Mouse (Mus musculus): ENCODE results near the gene Rdh11. TPM values are rescaled to one million over a fixed set of nuclear protein-coding genes. Genes with fewer than 3 reads are reported as not detected.
A peak's percentile ranks its signal among the peaks of the same experiment; 100 is the strongest.
"Not testable (repeated sequence)": the region's sequence is repeated elsewhere in the genome, so short reads cannot be mapped to it uniquely, and the experiment has no call there.

Rdh11 gene
- polyA plus RNA-seq, 1 experiment from 2014 or later = 37.5 TPM

DNA sequence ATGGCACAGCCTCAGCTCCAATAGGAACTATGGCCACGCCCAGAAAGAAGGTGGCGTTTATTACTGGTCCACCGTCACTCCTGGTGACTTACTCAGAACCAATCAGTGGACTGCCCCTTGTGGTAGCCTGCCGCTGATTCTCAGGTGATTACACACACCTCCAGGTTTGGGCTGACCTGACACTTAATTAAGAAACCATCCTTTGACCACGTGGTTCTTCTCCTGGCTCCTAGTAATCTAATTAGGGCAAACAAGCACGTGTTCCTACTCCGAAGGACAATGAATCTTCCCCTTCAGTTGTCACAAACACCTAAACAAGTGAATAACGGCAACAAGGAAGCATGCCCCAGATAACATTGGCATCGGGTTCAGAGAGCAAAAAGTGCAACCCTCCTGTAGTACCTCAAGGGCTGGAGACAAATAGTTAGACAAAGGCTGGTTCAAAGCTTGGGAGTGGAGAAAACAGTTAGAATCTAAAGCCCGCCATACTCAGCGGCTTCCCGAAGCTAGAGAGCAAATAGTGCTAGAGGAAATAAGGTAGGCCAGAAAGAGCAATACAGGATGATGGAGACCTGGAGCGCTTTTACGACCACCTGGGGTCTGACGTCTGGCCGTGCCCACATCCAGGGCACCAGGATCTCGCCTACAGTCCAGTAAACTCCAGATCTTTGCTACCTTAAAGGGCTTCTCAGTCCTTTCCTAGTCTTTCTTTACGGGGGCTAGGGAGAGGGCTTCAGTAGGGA lies 991 bp downstream of the Rdh11 start:
- ATAC-seq (ENCODE audit: low FRiP score) (peak; percentile 94), DNase-seq (ENCODE audit: low spot score) (peak; percentile 81)
- WGBS = under 1% methylated on average over 18 of the region's 18 CpGs
- Histone ChIP-seq H3K36me3 (replicated peaks; ENCODE audit: control insufficient read depth, insufficient read depth) (peaks cover 21% of the 10 kb centered on the region), H3K4me2 (replicated peaks) (peak overlapping the region; percentile 80), H3K4me1 (replicated peaks; ENCODE audit: control insufficient read depth, insufficient read depth, low read length) (peaks cover 15% of the 10 kb centered on the region), H3K9me3 (ENCODE audit: control insufficient read depth, low read length) (no peaks in the 10 kb centered on the region), H3K9ac (peak overlapping the region; percentile 58), H3K27ac (peak overlapping the region; percentile 78), H3K27me3 (ENCODE audit: control insufficient read depth, insufficient read depth, low read length) (no peaks in the 10 kb centered on the region), H3K4me3 (replicated peaks; ENCODE audit: low read length) (peak overlapping the region; percentile 48)

GRCm38 (mm10) chr12:79185160-79185559 lies 6.9 kb downstream of the Rdh11 start:
- not testable (repeated sequence) for H3K9ac ChIP-seq; DNase-seq (ENCODE audit: low spot score); H3K4me1 ChIP-seq (replicated peaks; ENCODE audit: control insufficient read depth, insufficient read depth, low read length); H3K4me3 ChIP-seq (replicated peaks; ENCODE audit: low read length); H3K27ac ChIP-seq; H3K9me3 ChIP-seq (ENCODE audit: control insufficient read depth, low read length); ATAC-seq (ENCODE audit: low FRiP score); H3K27me3 ChIP-seq (ENCODE audit: control insufficient read depth, insufficient read depth, low read length); H3K4me2 ChIP-seq (replicated peaks)
- peaks cover 75% of the 10 kb centered on the region for H3K36me3 ChIP-seq (replicated peaks; ENCODE audit: control insufficient read depth, insufficient read depth)
- WGBS = 90% methylated on average over 5 of the region's 6 CpGs

GRCm38 (mm10) chr12:79175998-79176397 lies 16.1 kb downstream of the Rdh11 start:
- no peaks in the 10 kb centered on the region for H3K27me3 ChIP-seq (ENCODE audit: control insufficient read depth, insufficient read depth, low read length)
- DNase-seq (ENCODE audit: low spot score) (no peak), ATAC-seq (ENCODE audit: low FRiP score) (no peak)
- H3K4me3 ChIP-seq (replicated peaks; ENCODE audit: low read length) = no peak overlapping the region
- 87% methylated on average over 5 of the region's 5 CpGs for WGBS
- H3K27ac ChIP-seq = no peak overlapping the region
- H3K9ac ChIP-seq = no peak overlapping the region
- no peaks in the 10 kb centered on the region for H3K9me3 ChIP-seq (ENCODE audit: control insufficient read depth, low read length)
- H3K4me1 ChIP-seq (replicated peaks; ENCODE audit: control insufficient read depth, insufficient read depth, low read length) = peaks cover 7% of the 10 kb centered on the region
- H3K4me2 ChIP-seq (replicated peaks) = no peak overlapping the region
- peaks cover 46% of the 10 kb centered on the region for H3K36me3 ChIP-seq (replicated peaks; ENCODE audit: control insufficient read depth, insufficient read depth)

DNA sequence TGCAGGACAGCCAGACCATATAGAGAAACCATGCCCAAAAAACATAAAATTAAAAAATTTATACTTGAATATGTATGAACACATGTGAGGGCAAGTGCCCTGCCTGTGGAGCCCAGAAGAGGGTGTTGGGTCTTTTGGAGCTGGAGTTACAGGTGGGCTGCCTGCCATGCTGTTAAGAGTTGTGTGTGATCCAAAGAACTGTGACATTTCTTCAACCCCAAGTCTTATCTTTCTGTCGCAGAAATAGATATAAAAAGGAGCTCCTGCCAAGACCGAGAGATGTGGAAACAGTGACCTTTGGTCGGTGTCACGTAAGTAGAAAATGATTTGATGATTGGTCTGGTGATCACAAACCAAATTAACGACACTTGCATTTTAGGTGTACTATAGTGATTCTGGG lies 18.4 kb downstream of the Rdh11 start:
- H3K4me2 ChIP-seq (replicated peaks) = no peak overlapping the region
- no peak overlapping the region for H3K27ac ChIP-seq
- peaks cover 33% of the 10 kb centered on the region for H3K36me3 ChIP-seq (replicated peaks; ENCODE audit: control insufficient read depth, insufficient read depth)
- 90% methylated on average over 5 of the region's 5 CpGs for WGBS
- no peak overlapping the region for H3K4me3 ChIP-seq (replicated peaks; ENCODE audit: low read length)
- no peak for ATAC-seq (ENCODE audit: low FRiP score)
- H3K4me1 ChIP-seq (replicated peaks; ENCODE audit: control insufficient read depth, insufficient read depth, low read length) = peaks cover 13% of the 10 kb centered on the region
- H3K9me3 ChIP-seq (ENCODE audit: control insufficient read depth, low read length) = no peaks in the 10 kb centered on the region
- no peak overlapping the region for H3K9ac ChIP-seq
- no peaks in the 10 kb centered on the region for H3K27me3 ChIP-seq (ENCODE audit: control insufficient read depth, insufficient read depth, low read length)
- DNase-seq (ENCODE audit: low spot score) = no peak

GRCm38 (mm10) chr12:79172019-79172941 lies 19.8 kb downstream of the Rdh11 start, which contains the start of gene Vti1b:
Gene Vti1b, minus strand, starts transcription at chr12:79172667.
- Histone ChIP-seq H3K4me3 (replicated peaks; ENCODE audit: low read length) (peak within 1 kb of the TSS; percentile 91), H3K27me3 (ENCODE audit: control insufficient read depth, insufficient read depth, low read length) (no peaks in the 10 kb centered on the region), H3K4me2 (replicated peaks) (peak within 1 kb of the TSS; percentile 59), H3K9ac (peak within 1 kb of the TSS; percentile 87), H3K4me1 (replicated peaks; ENCODE audit: control insufficient read depth, insufficient read depth, low read length) (peaks cover 13% of the 10 kb centered on the region), H3K9me3 (ENCODE audit: control insufficient read depth, low read length) (no peaks in the 10 kb centered on the region), H3K27ac (peak within 1 kb of the TSS; percentile 97), H3K36me3 (replicated peaks; ENCODE audit: control insufficient read depth, insufficient read depth) (peaks cover 24% of the 10 kb centered on the region)
- WGBS = under 1% methylated on average over 72 of the region's 73 CpGs
- DNase-seq (ENCODE audit: low spot score) = peak; percentile 86
- ATAC-seq (ENCODE audit: low FRiP score) = peak; percentile 98

GRCm38 (mm10) chr12:79171269-79171995 lies 20.7 kb downstream of the Rdh11 start:
- Histone ChIP-seq H3K36me3 (replicated peaks; ENCODE audit: control insufficient read depth, insufficient read depth) (peaks cover 22% of the 10 kb centered on the region), H3K4me2 (replicated peaks) (peak overlapping the region; percentile 59), H3K9ac (peak overlapping the region; percentile 87), H3K9me3 (ENCODE audit: control insufficient read depth, low read length) (no peaks in the 10 kb centered on the region), H3K4me1 (replicated peaks; ENCODE audit: control insufficient read depth, insufficient read depth, low read length) (peaks cover 13% of the 10 kb centered on the region), H3K27me3 (ENCODE audit: control insufficient read depth, insufficient read depth, low read length) (no peaks in the 10 kb centered on the region), H3K27ac (peak overlapping the region; percentile 97; the same call in 1 of the 2 replicates), H3K4me3 (replicated peaks; ENCODE audit: low read length) (peak overlapping the region; percentile 91)
- DNase-seq (ENCODE audit: low spot score) = no peak
- 38% methylated on average over 12 of the region's 12 CpGs for whole genome bisulfite sequencing
- no peak for ATAC-seq (ENCODE audit: low FRiP score)

DNA sequence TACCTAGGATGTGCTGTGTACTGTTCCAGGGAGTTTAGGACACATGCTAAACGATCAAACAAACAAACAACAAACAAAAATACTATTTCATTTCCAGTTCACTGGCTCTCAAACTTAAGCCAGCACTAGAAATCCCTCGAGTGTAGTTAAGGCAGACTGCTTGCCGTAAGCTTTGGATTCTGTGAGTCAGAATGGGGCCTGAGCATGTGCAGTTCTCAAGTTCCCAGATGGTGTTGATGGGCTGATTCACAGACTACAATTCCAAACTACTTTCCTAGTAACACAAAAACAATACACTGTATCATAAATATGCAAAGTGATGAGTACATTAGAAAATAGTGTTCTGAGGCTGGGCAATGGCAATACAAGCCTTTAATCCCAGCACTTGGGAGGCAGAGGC lies 21.7 kb downstream of the Rdh11 start:
- peaks cover 14% of the 10 kb centered on the region for H3K36me3 ChIP-seq (replicated peaks; ENCODE audit: control insufficient read depth, insufficient read depth)
- no peak overlapping the region for H3K4me2 ChIP-seq (replicated peaks)
- DNase-seq (ENCODE audit: low spot score) (no peak), ATAC-seq (ENCODE audit: low FRiP score) (no peak)
- H3K9ac ChIP-seq = no peak overlapping the region
- no peaks in the 10 kb centered on the region for H3K9me3 ChIP-seq (ENCODE audit: control insufficient read depth, low read length)
- no peaks in the 10 kb centered on the region for H3K27me3 ChIP-seq (ENCODE audit: control insufficient read depth, insufficient read depth, low read length)
- H3K27ac ChIP-seq = no peak overlapping the region
- WGBS = 78% methylated on average over 3 of the region's 3 CpGs
- peaks cover 13% of the 10 kb centered on the region for H3K4me1 ChIP-seq (replicated peaks; ENCODE audit: control insufficient read depth, insufficient read depth, low read length)
- H3K4me3 ChIP-seq (replicated peaks; ENCODE audit: low read length) = no peak overlapping the region

DNA sequence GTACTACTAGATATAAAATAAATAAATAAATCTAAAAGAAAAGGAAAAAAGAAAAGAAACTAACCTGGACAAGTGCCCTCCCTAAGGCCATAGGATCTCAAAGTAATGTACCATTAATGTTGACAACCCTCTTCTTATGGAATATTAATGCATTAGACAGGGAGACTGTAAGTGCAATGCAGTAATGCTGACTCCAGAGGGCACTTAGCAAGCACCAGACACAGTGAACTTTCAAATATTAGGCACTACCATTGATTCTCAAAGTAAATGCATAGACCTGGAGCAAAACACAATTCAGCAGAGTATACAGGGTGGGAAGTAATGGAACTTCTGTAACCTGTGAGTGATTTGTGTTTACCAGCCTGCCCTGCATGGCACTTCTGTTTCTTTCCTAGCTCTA lies 22.9 kb downstream of the Rdh11 start:
- H3K27ac ChIP-seq = no peak overlapping the region
- H3K36me3 ChIP-seq (replicated peaks; ENCODE audit: control insufficient read depth, insufficient read depth) = peaks cover 15% of the 10 kb centered on the region
- ATAC-seq (ENCODE audit: low FRiP score) = no peak
- no peaks in the 10 kb centered on the region for H3K27me3 ChIP-seq (ENCODE audit: control insufficient read depth, insufficient read depth, low read length)
- H3K4me1 ChIP-seq (replicated peaks; ENCODE audit: control insufficient read depth, insufficient read depth, low read length) = peaks cover 13% of the 10 kb centered on the region
- H3K4me2 ChIP-seq (replicated peaks) = no peak overlapping the region
- no peaks in the 10 kb centered on the region for H3K9me3 ChIP-seq (ENCODE audit: control insufficient read depth, low read length)
- no peak for DNase-seq (ENCODE audit: low spot score)
- no peak overlapping the region for H3K9ac ChIP-seq
- H3K4me3 ChIP-seq (replicated peaks; ENCODE audit: low read length) = no peak overlapping the region

GRCm38 (mm10) chr12:79162876-79163275 lies 29.2 kb downstream of the Rdh11 start:
- Histone ChIP-seq H3K4me2 (replicated peaks) (no peak overlapping the region), H3K4me3 (replicated peaks; ENCODE audit: low read length) (no peak overlapping the region), H3K9ac (no peak overlapping the region), H3K27me3 (ENCODE audit: control insufficient read depth, insufficient read depth, low read length) (no peaks in the 10 kb centered on the region), H3K36me3 (replicated peaks; ENCODE audit: control insufficient read depth, insufficient read depth) (peaks cover 75% of the 10 kb centered on the region), H3K27ac (no peak overlapping the region), H3K9me3 (ENCODE audit: control insufficient read depth, low read length) (no peaks in the 10 kb centered on the region), H3K4me1 (replicated peaks; ENCODE audit: control insufficient read depth, insufficient read depth, low read length) (no peaks in the 10 kb centered on the region)
- ATAC-seq (ENCODE audit: low FRiP score) (no peak), DNase-seq (ENCODE audit: low spot score) (no peak)
- 98% methylated on average over 3 of the region's 3 CpGs for WGBS

Measured in hindbrain, embryonic 14.5 days (tissue).